Mouse (Mus musculus) heart, embryonic 15.5 days (tissue): ENCODE results near the gene 2310050C09Rik. TPM values are rescaled to one million over a fixed set of nuclear protein-coding genes. Genes with fewer than 3 reads are reported as not detected.

Experiments used
- ATAC-seq: fragments of 200-750 bp; cut with Nextera tagmentation; replicated peaks from 2 replicates; pipeline ENCODE4 v1.8.0; 2017; ENCODE audit warnings: low read depth, moderate TSS enrichment; ENCODE audit not compliant: insufficient number of reproducible peaks, insufficient read depth, low FRiP score
- H3K27ac ChIP-seq: fragments of 300-500 bp; sonication (generic); 2 replicates; pipeline ENCODE4 v1.5.1; 2015; ENCODE audit warnings: mild to moderate bottlenecking, inconsistent platforms
- H3K27me3 ChIP-seq: fragments of 300-500 bp; sonication (generic); 2 replicates; pipeline ENCODE4 v1.6.1; 2015; ENCODE audit warnings: inconsistent platforms
- H3K36me3 ChIP-seq: fragments of 300-500 bp; sonication (generic); 2 replicates; pipeline ENCODE4 v1.6.1; 2015; ENCODE audit warnings: mild to moderate bottlenecking, inconsistent platforms
- H3K4me1 ChIP-seq: fragments of 300-500 bp; sonication (generic); replicated peaks from 2 replicates; pipeline ENCODE4 v1.6.1; 2015; ENCODE audit warnings: inconsistent platforms
- H3K4me2 ChIP-seq: fragments of 300-500 bp; sonication (generic); 2 replicates; pipeline ENCODE4 v1.6.1; 2015; ENCODE audit warnings: inconsistent platforms, mild to moderate bottlenecking, moderate library complexity
- H3K4me3 ChIP-seq: fragments of 300-500 bp; sonication (generic); 2 replicates; pipeline ENCODE4 v1.5.1; 2015; ENCODE audit warnings: mild to moderate bottlenecking, inconsistent platforms
- H3K9ac ChIP-seq: fragments of 300-500 bp; sonication (generic); 2 replicates; pipeline ENCODE4 v1.6.1; 2015; ENCODE audit warnings: mild to moderate bottlenecking, inconsistent platforms
- H3K9me3 ChIP-seq: fragments of 300-500 bp; sonication (generic); replicated peaks from 2 replicates; pipeline ENCODE4 v1.6.1; 2016; ENCODE audit warnings: inconsistent platforms
- WGBS: fragments of 180-500 bp; shearing (Covaris S2); methylation state at CpG from one replicate; pipeline ENCODE4 v1.1.7; 2015; ENCODE audit warnings: mixed read lengths; 5-methylcytosine and 5-hydroxymethylcytosine counted together
- polyA plus RNA-seq: library from polyadenylated mRNA; unstranded; fragments of >200 nt; fragmentation: Nextera tagmentation; extraction: Ambion mirVana; gene quantifications from 2 replicates; pipeline ENCODE4 v1.2.1, GENCODE M21; 2015

The 2310050C09Rik gene
- not detected in 2 replicates for polyA plus RNA-seq

DNA sequence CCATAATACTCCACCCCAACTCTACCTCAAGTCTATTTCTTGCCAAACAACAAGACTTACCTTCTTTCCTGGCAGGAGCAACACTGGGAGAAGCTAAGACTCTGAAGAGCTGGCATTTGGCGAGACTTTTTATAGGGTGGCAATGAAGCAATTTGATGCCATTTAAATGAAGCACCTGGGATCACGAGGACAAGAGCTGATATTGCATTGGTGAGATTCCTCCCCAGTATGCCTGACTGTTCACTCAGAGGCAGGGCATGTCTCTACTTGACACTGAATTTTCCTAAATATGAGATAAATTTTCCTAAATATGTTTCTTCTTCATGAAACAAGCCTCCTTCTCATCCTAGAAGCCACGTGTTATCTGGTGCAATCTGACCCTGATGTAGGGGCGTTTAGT is at the start of gene 2310050C09Rik:
TSS of gene 2310050C09Rik (minus strand) at position 101 of the 400 bp plus-strand sequence.
- no peak within 1 kb of the TSS for H3K4me3 ChIP-seq
- H3K4me1 ChIP-seq = no peaks in the 10 kb centered on the region
- no peak within 1 kb of the TSS for H3K9ac ChIP-seq
- H3K4me2 ChIP-seq = no peak within 1 kb of the TSS
- ATAC-seq = no peak
- H3K27ac ChIP-seq = no peak within 1 kb of the TSS
- no peaks in the 10 kb centered on the region for H3K27me3 ChIP-seq
- H3K36me3 ChIP-seq = no peaks in the 10 kb centered on the region
- no peaks in the 10 kb centered on the region for H3K9me3 ChIP-seq
- WGBS = 69% methylated on average over 4 of the region's 4 CpGs

GRCm38 (mm10) chr3:92907571-92907970 is 37.6 kb upstream of the 2310050C09Rik start:
- no peak for ATAC-seq
- no peaks in the 10 kb centered on the region for H3K9me3 ChIP-seq
- no peak overlapping the region for H3K27ac ChIP-seq
- WGBS = 14% methylated on average over 4 of the region's 4 CpGs
- no peaks in the 10 kb centered on the region for H3K36me3 ChIP-seq
- H3K4me3 ChIP-seq = no peak overlapping the region
- no peaks in the 10 kb centered on the region for H3K4me1 ChIP-seq
- H3K9ac ChIP-seq = no peak overlapping the region
- H3K27me3 ChIP-seq = no peaks in the 10 kb centered on the region
- no peak overlapping the region for H3K4me2 ChIP-seq

GRCm38 (mm10) chr3:92905182-92905581 is 35.2 kb upstream of the 2310050C09Rik start:
- 40% methylated on average over 3 of the region's 3 CpGs for WGBS
- H3K27me3 ChIP-seq = no peaks in the 10 kb centered on the region

DNA sequence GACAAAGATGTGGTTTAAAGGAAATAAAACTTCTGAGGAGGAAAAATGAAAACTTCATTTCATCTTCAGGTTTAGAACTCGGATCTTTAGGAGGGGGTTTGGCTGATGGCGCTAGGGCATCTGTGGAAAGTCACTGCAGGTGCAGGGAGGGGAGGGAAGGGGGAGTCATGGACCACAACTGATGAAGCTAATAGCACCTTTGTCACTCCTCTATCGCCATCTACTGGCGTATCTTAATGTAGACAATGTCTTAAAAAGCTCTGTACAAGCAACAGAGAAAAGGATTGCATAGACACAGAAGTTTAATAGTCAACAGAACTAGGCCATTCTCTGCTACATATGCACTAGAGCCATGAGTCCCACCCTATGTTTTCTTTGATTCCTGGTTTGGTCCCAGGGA is 33.6 kb upstream of the 2310050C09Rik start:
- Histone ChIP-seq H3K9ac (no peak overlapping the region), H3K4me3 (no peak overlapping the region), H3K36me3 (no peaks in the 10 kb centered on the region), H3K27ac (no peak overlapping the region), H3K4me2 (no peak overlapping the region), H3K9me3 (no peaks in the 10 kb centered on the region), H3K4me1 (no peaks in the 10 kb centered on the region), H3K27me3 (no peaks in the 10 kb centered on the region)
- WGBS = 24% methylated on average over 4 of the region's 4 CpGs
- no peak for ATAC-seq

More at GRCm38 (mm10) chr3:92905182-92905581, 35.2 kb upstream of the 2310050C09Rik start:
- Histone ChIP-seq H3K4me1 (no peaks in the 10 kb centered on the region), H3K27ac (no peak overlapping the region), H3K4me3 (no peak overlapping the region), H3K4me2 (no peak overlapping the region), H3K9me3 (no peaks in the 10 kb centered on the region), H3K9ac (no peak overlapping the region), H3K36me3 (no peaks in the 10 kb centered on the region)
- no peak for ATAC-seq

- H3K9me3 ChIP-seq = no peaks in the 10 kb centered on the region
- H3K4me3 ChIP-seq = no peak overlapping the region
- ATAC-seq = no peak
- no peaks in the 10 kb centered on the region for H3K4me1 ChIP-seq
- no peak overlapping the region for H3K27ac ChIP-seq
- WGBS = 26% methylated on average over 3 of the region's 3 CpGs
- no peak overlapping the region for H3K9ac ChIP-seq
- H3K4me2 ChIP-seq = no peak overlapping the region
- no peaks in the 10 kb centered on the region for H3K27me3 ChIP-seq
- H3K36me3 ChIP-seq = no peaks in the 10 kb centered on the region
Observed at GRCm38 (mm10) chr3:92902992-92903391, 33.0 kb upstream of the 2310050C09Rik start.

DNA sequence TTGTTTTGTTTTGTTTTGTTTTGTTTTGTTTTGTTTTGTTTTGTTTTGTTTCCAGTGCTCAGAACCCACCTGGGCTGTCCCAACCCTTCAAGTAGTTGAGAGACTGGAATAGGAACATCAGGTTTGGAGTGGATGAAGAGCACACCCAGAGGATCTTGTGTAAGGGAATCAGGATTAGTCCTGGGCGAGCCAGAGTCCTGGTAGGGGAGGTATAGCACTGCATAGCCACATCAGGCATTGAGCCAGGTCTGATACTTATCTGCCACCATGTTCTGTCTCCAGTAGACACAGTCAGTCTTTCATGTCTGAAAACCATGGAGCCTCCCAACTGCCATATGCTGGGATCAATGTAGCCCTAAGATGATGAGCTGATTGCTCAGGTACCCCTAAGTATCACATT is 24.5 kb upstream of the 2310050C09Rik start:
- Histone ChIP-seq H3K27me3 (no peaks in the 10 kb centered on the region), H3K4me3 (no peak overlapping the region)
- WGBS = 41% methylated on average over 1 of the region's 1 CpGs

DNA sequence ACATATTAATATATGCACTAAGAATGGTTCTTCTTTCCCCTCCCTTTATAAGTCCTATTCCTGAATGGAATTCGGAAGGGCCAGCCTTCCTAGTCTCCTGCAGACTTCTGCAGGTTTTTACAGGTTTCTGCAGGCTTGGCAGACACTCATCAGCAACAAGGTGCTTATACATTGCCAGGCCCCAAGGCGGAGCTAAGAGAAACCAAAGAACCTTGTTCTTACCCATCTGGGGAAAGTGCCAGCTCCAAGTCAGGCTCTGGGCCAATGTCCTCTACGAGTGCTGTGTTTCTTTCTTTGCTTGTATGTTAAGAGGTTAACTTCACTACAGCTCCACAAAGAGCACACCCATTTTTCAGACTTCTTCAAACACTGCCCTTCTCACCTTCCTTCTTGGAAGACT is 24.0 kb upstream of the 2310050C09Rik start:
- Histone ChIP-seq H3K9ac (no peak overlapping the region), H3K9me3 (no peaks in the 10 kb centered on the region), H3K4me3 (no peak overlapping the region), H3K4me2 (no peak overlapping the region), H3K27me3 (no peaks in the 10 kb centered on the region), H3K27ac (no peak overlapping the region), H3K4me1 (no peaks in the 10 kb centered on the region), H3K36me3 (no peaks in the 10 kb centered on the region)
- 46% methylated on average over 3 of the region's 3 CpGs for WGBS
- no peak for ATAC-seq

More for the DNA sequence above, 24.5 kb upstream of the 2310050C09Rik start:
- no peak for ATAC-seq
- H3K4me1 ChIP-seq = no peaks in the 10 kb centered on the region
- no peak overlapping the region for H3K9ac ChIP-seq
- H3K9me3 ChIP-seq = no peaks in the 10 kb centered on the region
- no peak overlapping the region for H3K27ac ChIP-seq
- no peak overlapping the region for H3K4me2 ChIP-seq
- H3K36me3 ChIP-seq = no peaks in the 10 kb centered on the region

GRCm38 (mm10) chr3:92874180-92874579 is 4.2 kb upstream of the 2310050C09Rik start:
- ATAC-seq = no peak
- Histone ChIP-seq H3K9me3 (no peaks in the 10 kb centered on the region), H3K27ac (no peak overlapping the region), H3K9ac (no peak overlapping the region), H3K4me3 (no peak overlapping the region), H3K4me1 (no peaks in the 10 kb centered on the region), H3K4me2 (no peak overlapping the region), H3K27me3 (no peaks in the 10 kb centered on the region), H3K36me3 (no peaks in the 10 kb centered on the region)
- WGBS = 77% methylated on average over 3 of the region's 3 CpGs

DNA sequence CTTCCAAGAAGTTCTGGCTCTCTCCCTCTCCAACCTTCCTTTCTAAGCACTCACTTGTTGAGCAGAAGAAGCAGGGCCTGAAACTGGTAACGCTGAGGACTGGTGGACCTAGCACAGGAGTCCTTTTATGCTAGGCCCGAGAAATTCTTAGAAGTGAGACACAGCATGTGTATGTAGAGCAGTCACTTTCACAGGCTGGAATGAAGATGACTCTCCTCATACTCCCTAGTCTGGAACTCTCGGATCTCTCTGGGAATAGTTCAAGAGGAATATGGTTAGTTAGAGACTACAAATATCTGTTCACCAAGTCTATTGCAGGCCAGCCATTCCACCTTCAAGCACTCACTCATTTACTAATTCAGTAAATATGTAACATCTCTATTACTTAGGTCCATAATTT is 18.8 kb downstream of the 2310050C09Rik start, which contains the start of gene Lce1l:
TSS of gene Lce1l (minus strand) at position 101 of the 400 bp plus-strand sequence.
- Histone ChIP-seq H3K27me3 (no peaks in the 10 kb centered on the region), H3K4me2 (no peak within 1 kb of the TSS), H3K27ac (no peak within 1 kb of the TSS), H3K9me3 (no peaks in the 10 kb centered on the region), H3K36me3 (no peaks in the 10 kb centered on the region), H3K9ac (no peak within 1 kb of the TSS), H3K4me1 (no peaks in the 10 kb centered on the region), H3K4me3 (no peak within 1 kb of the TSS)
- ATAC-seq = no peak
- WGBS = 74% methylated on average over 3 of the region's 3 CpGs

DNA sequence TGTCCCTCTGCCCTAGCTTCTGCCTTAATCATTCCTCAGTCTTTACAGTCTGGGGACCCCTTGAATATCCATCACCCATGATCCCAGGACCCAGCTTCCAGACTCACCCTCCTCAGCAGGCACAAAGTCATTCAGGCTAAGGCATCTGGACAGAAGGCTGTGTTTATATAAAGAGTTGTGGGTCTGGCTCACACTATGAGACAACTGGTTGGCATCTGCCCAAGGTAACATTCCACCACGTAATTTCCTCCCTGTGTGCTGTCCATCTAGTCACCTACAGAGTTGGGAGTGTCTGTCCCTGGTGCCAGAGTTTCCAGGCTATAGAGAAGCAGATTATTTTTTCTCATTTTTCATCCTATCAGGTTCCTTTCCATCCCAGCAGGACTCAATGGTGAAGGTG is 42.9 kb downstream of the 2310050C09Rik start, which contains the start of gene Kprp:
TSS of gene Kprp (minus strand) at position 140 of the 400 bp plus-strand sequence.
- 14% methylated on average over 1 of the region's 1 CpGs for WGBS
- no peaks in the 10 kb centered on the region for H3K4me1 ChIP-seq
- H3K4me3 ChIP-seq = no peak within 1 kb of the TSS
- no peak within 1 kb of the TSS for H3K9ac ChIP-seq
- H3K36me3 ChIP-seq = no peaks in the 10 kb centered on the region
- ATAC-seq = no peak
- no peak within 1 kb of the TSS for H3K4me2 ChIP-seq
- no peaks in the 10 kb centered on the region for H3K9me3 ChIP-seq
- H3K27me3 ChIP-seq = no peaks in the 10 kb centered on the region
- H3K27ac ChIP-seq = no peak within 1 kb of the TSS

- no peak overlapping the region for H3K4me3 ChIP-seq
- no peak overlapping the region for H3K27ac ChIP-seq
- ATAC-seq = no peak
- H3K4me2 ChIP-seq = no peak overlapping the region
- H3K36me3 ChIP-seq = no peaks in the 10 kb centered on the region
- no peak overlapping the region for H3K9ac ChIP-seq
- 19% methylated on average over 1 of the region's 1 CpGs for WGBS
- no peaks in the 10 kb centered on the region for H3K27me3 ChIP-seq
- H3K9me3 ChIP-seq = no peaks in the 10 kb centered on the region
- no peaks in the 10 kb centered on the region for H3K4me1 ChIP-seq
Observed at GRCm38 (mm10) chr3:92825808-92826207, 44.2 kb downstream of the 2310050C09Rik start.
